Mouse (Mus musculus) frontal cortex, postnatal 10 days (tissue): ENCODE results near the gene Hsd11b1.

Source experiments
- DNase-seq, 2 experiments: peaks; one replicate each; pipeline ENCODE4 v3.0.0; 2022; ENCODE audit warnings: low spot score in 2 of 2, mixed read lengths in 1 of 2

The Hsd11b1 gene

DNA sequence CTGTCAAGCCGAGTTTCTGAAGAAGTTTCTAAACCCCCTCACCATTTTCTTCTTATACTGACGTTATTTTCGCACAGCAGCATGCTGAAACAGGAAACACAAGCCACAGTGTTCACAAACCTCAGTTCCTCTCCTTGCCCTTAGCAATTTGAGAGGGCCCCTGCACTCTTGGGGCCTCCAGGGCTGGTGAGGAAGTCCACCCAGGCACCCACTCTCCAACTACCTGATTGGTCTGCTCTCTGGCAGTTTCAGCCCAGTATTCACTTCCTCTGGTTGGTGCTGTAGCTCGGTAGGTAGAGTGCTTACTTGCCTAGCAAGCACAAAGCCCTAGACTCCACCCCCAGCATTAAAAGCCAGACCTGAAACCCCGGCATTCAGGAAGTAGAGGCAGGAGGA lies 62.5 kb downstream of the Hsd11b1 start, which contains the start of gene Traf3ip3:
TSS of gene Traf3ip3 (minus strand) at position 321 of the 396 bp plus-strand sequence.
- DNase-seq: no peak

DNA sequence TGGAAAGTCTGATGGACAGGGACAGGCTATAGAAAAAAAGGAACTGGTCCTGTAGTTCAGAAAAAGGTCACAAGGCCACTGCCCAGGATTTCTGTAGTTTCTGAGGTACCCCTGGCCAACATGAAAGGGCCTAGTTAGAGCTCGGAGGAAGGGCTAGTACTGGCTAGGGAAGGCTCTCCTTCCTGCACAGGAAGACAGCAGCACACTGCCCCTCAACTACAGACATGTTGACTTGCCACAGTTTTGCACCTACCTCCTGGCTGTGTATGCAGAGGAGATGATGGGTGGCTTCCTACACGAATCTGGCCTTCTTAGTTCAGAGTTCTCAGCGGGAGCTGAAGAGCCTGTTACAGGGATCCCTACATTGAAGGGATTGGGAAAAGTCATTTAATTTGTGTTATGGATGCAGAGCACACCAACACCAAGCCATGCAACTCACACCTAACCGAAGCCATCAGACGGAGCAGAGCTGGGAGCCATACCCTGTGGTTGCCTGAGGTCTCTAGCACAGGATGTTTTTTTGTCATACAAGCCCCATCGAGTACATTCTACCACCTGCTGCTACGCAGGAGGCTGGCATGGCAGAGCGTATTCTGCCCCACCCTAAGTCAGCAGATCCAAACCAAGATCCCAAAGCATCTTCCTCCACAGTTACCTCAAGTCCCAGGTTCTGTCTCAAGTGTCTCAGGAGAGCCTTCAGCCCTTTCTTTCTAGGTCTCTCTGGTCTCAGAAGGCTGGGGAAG lies 63.1 kb downstream of the Hsd11b1 start:
- no peak for DNase-seq

DNA sequence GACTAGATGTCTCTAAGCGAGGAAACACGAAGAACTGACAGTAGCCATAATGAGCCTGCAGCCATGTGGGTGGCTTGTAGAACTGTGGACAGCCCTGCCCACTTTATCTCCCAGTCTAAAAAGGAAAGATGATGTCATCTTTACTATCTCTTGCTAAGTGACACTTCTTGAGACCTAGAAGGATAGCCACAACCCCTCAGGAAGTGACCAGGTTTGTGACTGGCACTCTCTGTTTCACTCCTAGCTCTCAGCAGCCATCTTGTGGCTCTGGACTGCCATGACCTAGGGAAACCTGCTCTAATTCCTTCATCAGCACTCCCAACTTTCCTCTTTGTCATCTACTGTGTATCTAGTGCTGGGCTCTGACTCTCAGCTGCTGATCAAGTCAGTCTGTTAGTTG lies 65.6 kb downstream of the Hsd11b1 start:
- no peak for DNase-seq

DNA sequence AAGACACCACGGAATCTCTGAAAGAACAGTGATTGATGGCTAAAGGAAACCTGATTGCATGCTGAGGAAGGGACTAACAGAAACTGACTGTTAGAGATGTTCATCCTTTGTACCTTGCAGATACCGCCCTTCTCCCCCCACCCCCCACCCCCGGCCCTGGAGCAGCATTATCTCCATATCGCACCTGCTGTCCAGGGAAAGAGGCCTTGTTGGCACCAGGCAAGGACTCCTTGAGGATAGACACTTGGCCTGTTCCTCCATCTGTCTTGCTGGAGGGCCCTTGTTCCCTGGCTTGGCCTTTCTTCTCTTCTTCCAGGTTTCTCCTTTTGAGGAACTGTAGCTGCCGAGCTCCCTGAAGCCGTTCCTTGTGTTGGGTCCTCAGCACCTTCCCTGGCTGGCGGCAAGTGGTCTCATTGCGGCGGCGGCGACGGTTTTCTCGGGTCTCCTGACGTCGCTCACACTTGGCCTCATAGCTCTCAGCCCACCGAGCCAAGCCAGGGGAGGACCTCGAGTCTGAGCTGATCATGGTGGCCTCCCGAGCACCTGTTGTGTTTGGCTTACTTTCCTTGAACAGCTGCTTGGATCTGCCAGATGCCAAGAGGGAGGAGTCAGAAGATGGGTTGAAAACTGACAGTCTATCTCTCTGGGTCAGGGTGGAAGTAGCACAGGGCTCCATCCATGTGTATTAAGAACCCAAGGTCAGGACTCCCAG lies 66.2 kb downstream of the Hsd11b1 start:
- DNase-seq: no peak

DNA sequence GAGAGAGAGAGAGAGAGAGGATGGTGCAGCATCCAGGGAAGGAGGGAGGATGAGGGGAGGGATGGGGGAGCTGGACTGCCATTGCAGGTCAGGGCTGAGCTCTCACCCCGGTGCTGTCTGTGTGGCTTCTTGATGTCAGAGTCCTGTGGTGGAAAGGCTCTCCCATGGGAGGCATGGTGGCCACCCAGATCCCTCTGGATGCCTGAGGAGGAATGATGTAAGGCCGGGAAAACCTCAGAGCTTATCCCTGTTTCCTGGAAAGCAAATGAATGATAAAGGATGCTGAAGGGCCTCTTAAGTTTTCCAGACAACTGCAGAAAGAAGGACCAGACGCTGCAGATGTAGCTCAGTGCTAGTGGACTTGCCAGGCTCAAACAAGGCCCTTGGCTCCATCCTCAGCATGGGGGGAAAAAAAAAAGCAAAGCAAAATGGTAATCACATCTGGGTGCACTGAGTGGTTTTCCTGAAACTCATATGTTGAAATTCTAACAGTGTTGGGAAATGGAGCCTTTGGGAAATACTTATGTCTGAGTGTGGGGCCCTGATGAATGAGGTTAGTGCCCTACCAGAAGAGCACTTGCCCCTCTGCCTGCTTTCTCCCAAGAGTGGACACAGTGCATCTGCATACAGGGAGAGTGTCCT lies 68.6 kb downstream of the Hsd11b1 start:
- DNase-seq: no peak

DNA sequence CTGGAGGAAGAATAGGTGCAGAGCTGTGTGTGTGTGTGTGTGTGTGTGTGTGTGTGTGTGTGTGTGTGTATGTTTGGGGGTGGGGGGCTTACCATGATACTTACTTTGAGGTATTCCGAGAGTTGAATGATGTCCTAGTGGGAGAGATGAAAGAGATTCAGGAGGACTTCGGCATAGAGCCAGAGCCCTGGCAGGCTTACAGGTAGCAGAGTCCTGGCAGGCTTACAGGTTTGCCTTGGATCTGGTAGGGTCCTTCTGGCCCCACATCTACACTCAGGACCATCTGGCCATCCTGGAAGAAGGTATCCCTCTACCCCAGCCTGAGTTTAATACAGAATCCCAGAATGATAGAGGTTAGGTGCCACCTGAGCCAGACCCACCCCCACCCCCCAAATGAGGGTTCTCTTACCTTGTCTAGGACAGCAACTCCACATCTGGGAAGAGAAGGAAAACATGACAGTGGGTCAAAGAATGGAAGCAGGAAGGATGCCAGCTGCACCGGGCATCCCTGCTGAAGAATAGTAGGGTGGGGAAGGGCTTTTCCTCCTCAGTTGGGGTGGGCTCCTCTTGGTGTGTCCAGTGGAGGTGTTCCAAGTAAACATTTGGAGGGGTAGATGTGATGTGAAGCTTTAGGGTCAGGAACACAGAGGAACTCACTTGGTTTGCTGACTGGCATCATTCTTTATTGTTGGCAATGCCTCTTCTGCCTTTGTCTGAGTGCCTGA lies 69.3 kb downstream of the Hsd11b1 start:
- DNase-seq: no peak

DNA sequence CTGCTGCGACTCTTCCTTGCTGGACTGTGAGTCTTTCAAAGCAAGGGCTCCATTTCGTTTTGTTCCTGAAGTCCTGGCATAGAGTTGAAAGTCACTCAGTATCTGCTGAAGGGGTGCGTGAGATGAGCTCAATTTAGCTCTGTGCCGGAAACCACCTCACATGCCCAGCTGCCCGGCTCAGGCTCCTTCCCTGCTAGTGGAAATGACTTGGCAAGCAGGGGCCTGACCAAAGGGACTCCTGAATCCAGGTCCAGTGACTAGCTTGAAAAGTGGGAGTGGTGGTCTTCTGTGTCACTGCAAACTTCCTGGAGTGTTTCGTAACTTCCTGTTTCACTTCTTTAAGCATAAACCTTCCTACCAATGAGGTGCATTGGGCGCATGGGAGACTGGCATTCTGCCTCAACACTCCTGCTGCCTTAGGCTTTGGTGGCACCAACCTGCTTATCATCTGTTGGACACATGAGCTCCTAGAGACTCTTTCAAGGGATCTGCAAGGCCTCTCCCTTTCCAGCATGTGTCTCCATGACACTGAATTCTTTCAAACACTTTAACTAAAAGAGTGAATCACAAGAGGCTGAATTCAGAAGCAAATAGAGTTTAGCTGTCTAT lies 72.1 kb downstream of the Hsd11b1 start:
- no peak for DNase-seq

DNA sequence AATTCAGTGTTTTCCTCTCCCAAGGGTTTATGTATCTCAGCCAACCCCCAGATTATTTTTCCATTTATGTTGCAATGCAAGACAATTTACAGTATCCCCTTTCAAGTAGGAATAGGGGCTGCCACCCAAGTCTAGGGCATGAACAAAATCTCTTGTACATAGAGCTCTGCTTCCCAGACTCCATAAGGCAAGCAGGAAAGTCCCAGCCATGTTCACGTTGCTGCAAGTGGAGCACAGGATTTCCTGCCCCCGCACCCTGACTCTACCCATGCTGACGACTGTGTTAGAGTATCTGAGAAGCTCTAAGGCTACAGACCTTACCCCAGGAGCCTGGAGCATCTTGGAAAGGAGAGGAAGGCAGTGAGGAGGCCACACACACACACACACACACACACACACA lies 74.1 kb downstream of the Hsd11b1 start:
- DNase-seq: no peak

DNA sequence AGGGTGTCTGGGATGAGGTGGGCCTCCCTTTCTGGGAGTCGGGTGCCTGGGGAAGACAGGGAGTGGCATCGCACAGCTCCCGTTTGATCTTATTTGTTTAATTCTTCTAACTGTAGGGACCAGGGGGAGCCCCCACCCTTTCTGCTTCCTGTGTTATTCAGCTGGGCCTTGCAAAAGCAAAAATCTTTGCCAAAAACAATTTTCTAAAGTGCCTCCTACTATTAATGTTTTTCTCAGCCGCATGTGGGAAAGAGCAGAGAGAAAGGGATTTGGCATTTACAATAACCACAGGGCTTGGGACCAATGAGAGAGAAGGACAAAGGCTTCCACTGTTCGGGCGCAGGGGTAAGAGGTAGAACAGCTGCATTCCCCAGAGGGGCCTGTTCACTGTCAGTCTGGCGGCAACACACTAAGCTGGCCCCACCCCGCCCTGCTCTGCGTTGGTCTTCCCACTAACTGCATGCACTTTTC lies 74.7 kb downstream of the Hsd11b1 start:
- peak in 1 of 2 experiments; percentile 50 for DNase-seq

DNA sequence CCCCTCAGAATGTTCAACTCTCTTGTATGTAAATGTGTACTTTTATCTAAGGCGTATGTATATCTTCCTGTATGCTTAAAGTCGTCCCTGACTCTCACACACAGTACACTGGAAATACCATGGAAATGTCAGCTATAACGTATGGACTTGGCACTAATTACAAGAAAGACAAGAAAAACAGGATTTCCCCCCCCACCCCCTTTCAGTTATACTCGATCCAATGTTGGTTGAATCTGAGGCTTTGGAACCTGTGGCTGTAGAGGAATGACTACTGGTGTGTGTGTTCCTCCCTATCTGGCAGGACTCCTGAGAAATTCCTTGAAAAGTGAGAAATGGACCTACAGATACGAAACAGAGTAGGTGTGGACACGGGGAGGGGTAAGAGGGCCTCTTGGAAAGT lies 75.6 kb downstream of the Hsd11b1 start:
- DNase-seq: no peak

DNA sequence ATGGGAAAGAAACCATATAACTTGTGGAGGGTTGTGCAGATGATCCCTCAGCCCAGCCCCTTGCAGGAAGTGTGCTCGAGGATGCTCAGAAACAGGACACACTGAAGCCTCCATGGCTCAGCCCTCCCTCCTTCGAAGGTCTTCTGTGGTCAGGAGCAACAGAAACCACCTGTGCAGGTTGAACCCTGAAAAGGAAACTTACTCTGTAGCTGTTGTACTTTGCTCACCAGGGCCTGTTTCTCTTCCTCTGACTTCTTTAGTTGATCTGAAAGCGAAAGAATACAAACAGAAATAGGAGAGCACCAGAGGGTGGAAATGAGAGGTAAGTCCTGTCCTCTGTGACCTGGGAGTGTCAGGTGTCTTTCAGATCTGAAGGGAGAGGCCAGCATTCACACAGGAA lies 82.8 kb downstream of the Hsd11b1 start:
- no peak for DNase-seq

DNA sequence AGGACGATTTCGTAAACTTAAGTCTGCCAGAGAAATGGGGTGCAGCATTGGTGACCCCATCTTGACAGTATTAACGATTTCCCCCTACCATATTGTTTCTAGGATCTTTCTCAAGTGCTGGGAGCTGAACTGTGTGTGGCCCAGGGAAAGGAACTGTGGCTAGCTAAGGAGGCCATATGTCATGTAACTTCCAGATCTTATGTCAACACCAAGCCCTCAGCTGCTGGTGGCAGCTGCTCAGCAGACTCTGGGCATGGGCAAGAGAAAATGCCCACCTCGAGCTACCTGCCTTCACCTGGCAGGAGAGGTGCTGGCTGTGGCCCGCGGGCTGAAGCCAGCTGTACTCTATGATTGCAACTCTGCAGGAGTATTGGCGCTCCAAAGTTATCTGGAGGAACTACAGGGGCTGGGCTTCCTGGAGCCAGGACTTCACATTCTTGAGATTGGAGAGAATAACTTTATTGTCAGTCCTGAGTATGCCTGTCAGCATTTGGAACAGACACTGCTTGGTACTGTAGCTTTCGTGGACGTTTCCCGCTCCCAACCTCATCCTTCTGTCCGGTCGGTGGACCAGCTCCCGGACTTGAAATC lies 89.6 kb downstream of the Hsd11b1 start:
- no peak for DNase-seq

DNA sequence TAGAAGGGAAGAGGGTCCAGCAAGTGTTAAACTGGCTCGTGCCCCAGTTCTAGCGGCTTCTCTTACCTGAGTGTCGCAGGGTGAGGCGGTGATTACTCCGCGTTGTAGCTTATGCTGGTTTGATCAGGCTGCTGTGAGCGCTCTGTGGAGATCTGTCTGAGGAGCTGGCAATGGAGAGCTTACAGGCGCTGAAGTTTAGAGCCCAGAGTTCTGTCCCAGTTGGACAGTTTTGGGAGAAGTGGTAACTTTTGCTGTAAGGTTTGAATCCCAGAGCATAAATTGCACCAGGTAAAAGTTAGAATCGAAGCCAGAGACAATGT lies 90.1 kb downstream of the Hsd11b1 start:
- no peak for DNase-seq

DNA sequence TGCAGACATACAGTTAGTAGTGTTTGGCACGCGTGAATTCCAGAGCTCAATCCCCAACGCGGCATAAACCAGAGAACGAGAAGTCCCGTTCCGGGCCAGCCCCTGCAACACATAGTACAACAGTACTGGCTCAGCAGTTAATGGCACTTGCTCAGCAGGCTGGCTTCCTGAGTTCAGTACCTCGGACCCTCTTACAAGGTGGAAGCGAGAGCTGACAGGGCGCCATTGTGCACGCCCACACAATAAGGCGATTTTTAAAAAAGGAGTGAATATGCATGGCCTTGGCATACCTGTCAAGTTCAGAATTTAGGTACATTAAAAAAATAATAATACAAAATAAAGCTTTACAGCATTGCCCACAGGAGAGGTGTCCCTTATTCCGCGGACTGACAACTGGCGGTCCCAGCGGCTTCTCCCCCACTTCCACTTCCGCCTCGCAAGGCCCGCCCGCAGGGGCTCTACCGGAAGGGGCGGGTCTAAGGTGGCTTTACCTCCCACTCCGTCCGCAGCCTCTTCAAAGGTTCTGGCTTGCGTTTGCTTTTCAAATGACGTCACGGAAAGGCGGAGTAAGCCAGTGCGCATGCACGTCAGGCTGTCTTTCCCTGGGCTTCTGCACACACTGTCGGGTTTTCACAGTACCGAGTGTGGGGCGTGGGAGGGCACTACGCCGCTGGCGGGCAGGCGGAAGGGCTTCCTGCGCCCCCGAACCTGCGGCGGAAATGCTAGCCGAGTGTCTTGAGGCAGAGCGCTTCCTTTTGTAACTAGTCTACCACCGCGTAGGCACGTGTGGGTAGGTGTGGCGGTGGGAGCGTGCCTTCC lies 90.7 kb downstream of the Hsd11b1 start:
- DNase-seq: peak; percentile 94 to 95
